Mouse (Mus musculus) liver, embryonic 14.5 days (tissue): ENCODE results near the gene Hhat. TPM values are rescaled to one million over a fixed set of nuclear protein-coding genes. Genes with fewer than 3 reads are reported as not detected.

Source experiments
- ATAC-seq: fragments of 200-750 bp; cut with Nextera tagmentation; 2 replicates; pipeline ENCODE4 v1.8.0; 2017; ENCODE audit warnings: moderate number of reproducible peaks, mild to moderate bottlenecking, moderate library complexity; ENCODE audit not compliant: insufficient read depth
- DNase-seq, 3 experiments: peaks; one replicate each; pipeline ENCODE4 v3.0.0-alpha.2; 2012 to 2013; ENCODE audit warnings: low read depth in 3 of 3, low spot score in 3 of 3
- H3K27ac ChIP-seq: fragments of 300-500 bp; sonication (generic); 2 replicates; pipeline ENCODE4 v1.5.1; 2014; ENCODE audit warnings: moderate library complexity, mild to moderate bottlenecking, control low read depth, inconsistent platforms
- H3K27me3 ChIP-seq: fragments of 300-500 bp; sonication (generic); 2 replicates; pipeline ENCODE4 v1.6.1; 2014; ENCODE audit warnings: mild to moderate bottlenecking, low read length, moderate library complexity; ENCODE audit not compliant: control insufficient read depth, insufficient read depth
- H3K36me3 ChIP-seq: fragments of 300-500 bp; sonication (generic); replicated peaks from 2 replicates; pipeline ENCODE4 v1.6.1; 2014; ENCODE audit warnings: low read depth; ENCODE audit not compliant: control insufficient read depth, insufficient read depth
- H3K4me1 ChIP-seq, 2 experiments: fragments of 200-500 bp in 1 of 2; fragments of 300-500 bp in 1 of 2; sonication (generic) in 1 of 2; replicated peaks; 2 replicates each; pipeline ENCODE4 v1.6.1; 2012 to 2014; ENCODE audit warnings: antibody characterized with exemption in 1 of 2, inconsistent platforms in 1 of 2, low read length in 1 of 2; ENCODE audit not compliant: control insufficient read depth in 2 of 2, insufficient read depth in 2 of 2
- H3K4me2 ChIP-seq: fragments of 300-500 bp; sonication (generic); 2 replicates; pipeline ENCODE4 v1.6.1; 2014; ENCODE audit warnings: low read depth, mild to moderate bottlenecking, control low read depth, moderate library complexity
- H3K4me3 ChIP-seq, 2 experiments: fragments of 200-500 bp in 1 of 2; fragments of 300-500 bp in 1 of 2; sonication (generic) in 1 of 2; 2 replicates each; pipeline ENCODE4 v1.5.1; 2012 to 2014; ENCODE audit warnings: low read depth in 2 of 2, low read length in 2 of 2, mild to moderate bottlenecking in 2 of 2, control low read depth in 1 of 2, inconsistent platforms in 1 of 2, moderate library complexity in 1 of 2; ENCODE audit not compliant: insufficient read depth in 1 of 2
- H3K9ac ChIP-seq: fragments of 300-500 bp; sonication (generic); replicated peaks from 2 replicates; pipeline ENCODE4 v1.6.1; 2014; ENCODE audit warnings: mild to moderate bottlenecking, control low read depth, moderate library complexity
- H3K9me3 ChIP-seq: fragments of 300-500 bp; sonication (generic); 2 replicates; pipeline ENCODE4 v1.6.1; 2016; ENCODE audit warnings: low read length, mixed read lengths; ENCODE audit not compliant: control insufficient read depth
- CTCF ChIP-seq: IDR thresholded peaks from 2 replicates; pipeline ENCODE4 v1.5.1; 2016; ENCODE audit warnings: antibody characterized with exemption, low read depth, control low read depth
- EP300 ChIP-seq: IDR thresholded peaks from 2 replicates; pipeline ENCODE4 v1.6.1; 2016; ENCODE audit warnings: antibody characterized with exemption, low read depth
- WGBS: fragments of 180-500 bp; shearing (Covaris S2); extraction: QIAGEN DNeasy Blood & Tissue Kit; methylation state at CpG from one replicate; pipeline ENCODE4 v1.1.7; 2014; ENCODE audit not compliant: insufficient replicate concordance; 5-methylcytosine and 5-hydroxymethylcytosine counted together
- polyA plus RNA-seq, 2 experiments: library from polyadenylated mRNA; depleted of rRNA in 1 of 2; stranded (reverse) in 1 of 2; unstranded in 1 of 2; fragments of >200 nt; fragmentation: Nextera tagmentation in 1 of 2; extraction: Ambion mirVana in 1 of 2; gene quantifications; 2 replicates each; pipeline versions ENCODE4 v1.2.1 to v1.2.3; 2012 to 2014

Hhat gene
- polyA plus RNA-seq (2012; rRNA removed) (0.53 and 0.73 TPM in 2 replicates), polyA plus RNA-seq (2014; fragmentation: Nextera tagmentation; extraction: Ambion mirVana) (0.54 and 1.4 TPM in 2 replicates)

DNA sequence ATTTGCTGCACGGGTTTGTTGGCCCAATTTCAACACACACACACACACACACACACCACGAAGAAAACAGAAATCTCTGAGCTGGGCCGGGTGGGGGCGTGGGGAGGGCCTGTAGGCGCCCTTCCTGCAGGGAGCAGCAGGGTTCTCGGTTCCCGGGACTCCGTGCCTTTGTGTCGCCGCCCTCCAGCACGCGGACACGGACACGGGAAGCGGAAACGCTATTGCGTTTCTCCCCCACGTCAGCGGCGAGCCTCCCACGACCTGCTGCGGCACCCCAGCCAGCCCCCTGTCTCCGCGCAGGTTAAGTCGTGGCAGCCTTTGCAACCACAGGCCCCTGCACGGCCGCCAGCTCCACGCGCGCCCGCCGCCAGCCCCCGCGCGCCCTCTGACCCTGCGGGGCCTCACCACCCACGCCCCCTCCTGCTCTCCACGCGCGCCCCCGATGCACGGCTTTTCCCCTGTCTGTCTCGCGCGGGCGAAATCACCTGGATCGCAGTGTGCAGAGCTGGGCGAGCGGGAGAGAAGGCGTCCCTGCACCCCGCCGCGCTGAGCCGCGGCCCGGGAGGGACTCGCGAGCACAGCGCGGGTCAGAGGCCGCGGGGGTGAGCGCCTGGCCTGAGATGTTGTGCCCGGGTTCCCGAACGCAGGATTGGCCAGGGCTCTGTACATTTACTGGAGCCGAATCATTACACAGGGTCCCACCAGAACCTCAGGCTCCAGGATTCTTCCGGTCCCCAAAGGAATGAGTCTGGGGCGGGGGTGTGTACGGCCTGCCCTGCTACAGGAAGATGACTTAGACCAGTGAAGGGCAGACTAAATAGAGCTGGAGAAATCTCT is at the start of gene Hhat:
Gene Hhat (minus strand): TSS at position 729 of the 837 bp plus-strand sequence.
- H3K36me3 ChIP-seq = no peaks in the 10 kb centered on the region
- H3K4me3 ChIP-seq = peak within 1 kb of the TSS; percentile 52 to 69
- WGBS = under 1% methylated on average over 68 of the region's 70 CpGs
- no peak for TF ChIP-seq EP300
- 0 out of 2 replicates have a peak, but pooled peaks have one; percentile 3 for TF ChIP-seq CTCF
- peak within 1 kb of the TSS; percentile 34; the same call in 1 of the 2 replicates for H3K27ac ChIP-seq
- ATAC-seq (peak; percentile 70; the same call in 1 of the 2 replicates), DNase-seq (no peak)
- peaks cover 0 to 11% of the 10 kb centered on the region in 2 experiments; a peak in 1 of 4 replicates for H3K4me1 ChIP-seq
- H3K9me3 ChIP-seq = no peaks in the 10 kb centered on the region
- no peaks in the 10 kb centered on the region for H3K27me3 ChIP-seq
- H3K4me2 ChIP-seq = peak within 1 kb of the TSS; percentile 83
- peak within 1 kb of the TSS; percentile 68 for H3K9ac ChIP-seq

GRCm38 (mm10) chr1:192818334-192818733 is 47.3 kb upstream of the Hhat start:
- no peaks in the 10 kb centered on the region for H3K27me3 ChIP-seq
- no peak overlapping the region for H3K4me2 ChIP-seq
- no peak for TF ChIP-seq CTCF
- no peak for TF ChIP-seq EP300
- H3K4me3 ChIP-seq = no peak overlapping the region
- DNase-seq (no peak), ATAC-seq (no peak)
- 0 out of 4 replicates have a peak, but pooled peaks cover 1 to 2% of the 10 kb centered on the region in 2 experiments for H3K4me1 ChIP-seq
- no peak overlapping the region for H3K27ac ChIP-seq
- WGBS = 64% methylated on average over 5 of the region's 5 CpGs
- H3K9me3 ChIP-seq = no peaks in the 10 kb centered on the region
- H3K9ac ChIP-seq = no peak overlapping the region
- H3K36me3 ChIP-seq = no peaks in the 10 kb centered on the region

- Histone ChIP-seq H3K4me2 (no peak overlapping the region), H3K36me3 (no peaks in the 10 kb centered on the region), H3K4me1 (peaks cover 2 to 7% of the 10 kb centered on the region in 2 experiments; a peak in 1 of 4 replicates), H3K27ac (no peak overlapping the region), H3K27me3 (no peaks in the 10 kb centered on the region), H3K4me3 (no peak overlapping the region), H3K9ac (no peak overlapping the region), H3K9me3 (no peaks in the 10 kb centered on the region)
- ATAC-seq (no peak), DNase-seq (no peak)
- TF ChIP-seq CTCF = no peak
- TF ChIP-seq EP300 = no peak
- WGBS = 35% methylated on average over 2 of the region's 2 CpGs
Measured at GRCm38 (mm10) chr1:192815789-192816188, 44.8 kb upstream of the Hhat start.

DNA sequence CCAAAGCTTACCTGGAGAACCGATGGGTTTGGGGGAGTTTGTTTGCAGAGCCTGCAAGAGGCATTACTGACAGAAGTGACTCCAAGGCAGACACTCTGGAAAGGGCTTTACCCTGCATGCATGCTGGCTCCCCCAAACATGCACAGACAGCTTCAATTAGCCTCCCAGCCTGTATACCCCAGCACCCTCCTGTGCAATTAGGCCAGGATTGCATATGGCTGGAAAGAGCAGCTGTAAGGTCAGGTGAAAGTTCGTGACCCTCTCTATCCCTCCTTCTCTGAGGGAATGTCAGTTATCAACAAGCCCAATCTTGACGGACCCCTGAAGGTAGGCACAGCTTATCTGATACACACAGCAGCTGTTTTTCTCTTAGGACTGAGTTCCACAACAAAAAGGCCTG is 43.7 kb upstream of the Hhat start:
- H3K4me2 ChIP-seq = no peak overlapping the region
- no peaks in the 10 kb centered on the region for H3K9me3 ChIP-seq
- no peak for DNase-seq
- H3K9ac ChIP-seq = no peak overlapping the region
- H3K27me3 ChIP-seq = no peaks in the 10 kb centered on the region
- 27% methylated on average over 3 of the region's 3 CpGs for WGBS
- H3K36me3 ChIP-seq = no peaks in the 10 kb centered on the region
- peaks cover 2 to 7% of the 10 kb centered on the region in 2 experiments; a peak in 1 of 4 replicates for H3K4me1 ChIP-seq
- no peak overlapping the region for H3K4me3 ChIP-seq
- no peak for ATAC-seq
- TF ChIP-seq EP300 (no peak), CTCF (no peak)
- H3K27ac ChIP-seq = no peak overlapping the region

- H3K27ac ChIP-seq = no peak overlapping the region
- no peak for ATAC-seq
- WGBS = 70% methylated on average over 9 of the region's 9 CpGs
- no peak overlapping the region for H3K4me3 ChIP-seq
- no peak for DNase-seq
- peaks cover 2 to 10% of the 10 kb centered on the region in 2 experiments; a peak in 1 of 4 replicates for H3K4me1 ChIP-seq
- H3K9me3 ChIP-seq = no peaks in the 10 kb centered on the region
- no peaks in the 10 kb centered on the region for H3K27me3 ChIP-seq
- no peak overlapping the region for H3K9ac ChIP-seq
- no peaks in the 10 kb centered on the region for H3K36me3 ChIP-seq
- TF ChIP-seq EP300 (no peak), CTCF (no peak)
- no peak overlapping the region for H3K4me2 ChIP-seq
Measured at GRCm38 (mm10) chr1:192812758-192813157, 41.7 kb upstream of the Hhat start.
